Mouse (Mus musculus) hindbrain, embryonic 12.5 days (tissue): Measurements from ENCODE around the gene Ugt3a2. TPM values are rescaled to one million over a fixed set of nuclear protein-coding genes. Genes with fewer than 3 reads are reported as not detected.

Experiments
- polyA plus RNA-seq: library from polyadenylated mRNA; unstranded; fragments of >200 nt; fragmentation: Nextera tagmentation; extraction: Ambion mirVana; gene quantifications from 2 replicates; pipeline ENCODE4 v1.2.1, GENCODE M21; 2016

Gene Ugt3a2
- polyA plus RNA-seq, 1 experiment from 2014 or later: not detected

Other genes starting within 250 kb of the Ugt3a2 start
- 3.0 and 3.4 TPM in 2 replicates for gene Lmbrd2, start 195.0 kb upstream of the Ugt3a2 start, polyA plus RNA-seq
- gene Skp2, start 180.1 kb upstream of the Ugt3a2 start, polyA plus RNA-seq: 71.7 and 74.7 TPM in 2 replicates
- gene Ugt3a1, start 58.7 kb upstream of the Ugt3a2 start, polyA plus RNA-seq: not detected in 2 replicates
- gene Capsl, start 100.5 kb downstream of the Ugt3a2 start, polyA plus RNA-seq: 3.2 and 4.2 TPM in 2 replicates
- not detected in 2 replicates for gene Il7r, start 194.6 kb downstream of the Ugt3a2 start, polyA plus RNA-seq